Mouse (Mus musculus): ENCODE data around the gene Gm20908.
"Not testable (repeated sequence)": the region's sequence is repeated elsewhere in the genome, so short reads cannot be mapped to it uniquely, and the experiment has no call there.

Gm20908 gene

GRCm38 (mm10) chrY:64472966-64473365 lies at the start of gene Gm20908:
Gene Gm20908 (plus strand): TSS chrY:64473266.
- DNase-seq: not testable (repeated sequence)
